Mouse (Mus musculus): ENCODE data around the gene Ngef. TPM values are rescaled to one million over a fixed set of nuclear protein-coding genes. Genes with fewer than 3 reads are reported as not detected.

Ngef gene
- 30.9 and 32.6 TPM in 2 replicates for polyA plus RNA-seq (2015; fragmentation: Nextera tagmentation; extraction: Ambion mirVana)

DNA sequence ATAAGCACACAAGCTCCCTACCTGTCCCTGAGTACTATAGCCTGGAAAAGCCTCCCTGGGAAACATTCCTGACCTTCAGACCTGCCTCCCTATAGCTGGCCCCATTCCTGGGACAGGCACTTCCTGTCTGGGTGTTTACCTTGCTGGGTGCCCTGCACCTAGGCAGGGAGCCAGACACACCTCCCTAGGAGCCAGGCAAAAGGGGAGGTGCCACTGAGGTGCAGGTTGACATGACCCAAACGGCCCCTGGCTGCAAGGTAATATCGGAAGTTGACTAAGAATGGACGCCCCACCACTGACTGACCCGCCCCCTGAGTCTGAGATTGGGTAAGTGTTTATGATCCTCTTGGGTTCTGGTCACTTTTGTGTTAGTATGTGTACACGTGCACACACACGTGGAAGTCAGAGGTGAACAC is at the start of gene Ngef:
Gene Ngef, minus strand, starts transcription at position 71 of the 416 bp plus-strand sequence.
- Histone ChIP-seq H3K27me3 (replicated peaks) (no peaks in the 10 kb centered on the region), H3K27ac (replicated peaks) (peak within 1 kb of the TSS; percentile 51), H3K9me3 (replicated peaks) (no peaks in the 10 kb centered on the region), H3K4me1 (peaks cover 16% of the 10 kb centered on the region), H3K36me3 (no peaks in the 10 kb centered on the region), H3K9ac (replicated peaks) (no peak within 1 kb of the TSS), H3K4me2 (no peak within 1 kb of the TSS), H3K4me3 (replicated peaks) (no peak within 1 kb of the TSS)
- 0 out of 2 replicates have a peak, but pooled peaks have one; percentile 41 for ATAC-seq (ENCODE audit: low FRiP score)
- 67% methylated on average over 6 of the region's 6 CpGs for WGBS

DNA sequence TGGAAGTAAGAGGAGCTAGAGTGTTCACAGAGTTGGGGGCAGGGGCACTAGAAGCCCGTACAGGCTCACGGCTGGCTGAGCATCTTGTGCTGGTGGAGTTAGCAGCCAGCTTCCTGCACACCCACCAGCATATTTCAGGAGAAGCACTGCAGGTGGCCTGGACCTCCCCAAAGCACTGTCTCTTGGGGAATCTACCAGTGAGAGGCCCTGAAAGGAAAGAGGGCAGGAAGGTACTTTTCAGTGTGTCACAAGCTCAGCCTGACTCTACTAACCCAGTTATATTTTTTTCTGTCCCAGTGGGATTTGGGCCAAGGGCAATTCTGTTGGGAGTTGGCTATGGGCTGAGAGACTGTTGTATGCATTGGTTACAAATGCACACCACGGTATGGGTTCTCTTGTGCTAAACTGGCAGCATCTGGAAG is 48.2 kb upstream of the Ngef start:
- H3K27ac ChIP-seq (replicated peaks), result no peak overlapping the region
- H3K4me3 ChIP-seq (replicated peaks), result no peak overlapping the region
- no peak overlapping the region for H3K9ac ChIP-seq (replicated peaks)
- no peaks in the 10 kb centered on the region for H3K36me3 ChIP-seq
- H3K9me3 ChIP-seq (replicated peaks), result no peaks in the 10 kb centered on the region
- no peak overlapping the region for H3K4me2 ChIP-seq
- no peaks in the 10 kb centered on the region for H3K4me1 ChIP-seq
- no peaks in the 10 kb centered on the region for H3K27me3 ChIP-seq (replicated peaks)
- no peak for ATAC-seq (ENCODE audit: low FRiP score)
- 66% methylated on average over 3 of the region's 3 CpGs for WGBS

DNA sequence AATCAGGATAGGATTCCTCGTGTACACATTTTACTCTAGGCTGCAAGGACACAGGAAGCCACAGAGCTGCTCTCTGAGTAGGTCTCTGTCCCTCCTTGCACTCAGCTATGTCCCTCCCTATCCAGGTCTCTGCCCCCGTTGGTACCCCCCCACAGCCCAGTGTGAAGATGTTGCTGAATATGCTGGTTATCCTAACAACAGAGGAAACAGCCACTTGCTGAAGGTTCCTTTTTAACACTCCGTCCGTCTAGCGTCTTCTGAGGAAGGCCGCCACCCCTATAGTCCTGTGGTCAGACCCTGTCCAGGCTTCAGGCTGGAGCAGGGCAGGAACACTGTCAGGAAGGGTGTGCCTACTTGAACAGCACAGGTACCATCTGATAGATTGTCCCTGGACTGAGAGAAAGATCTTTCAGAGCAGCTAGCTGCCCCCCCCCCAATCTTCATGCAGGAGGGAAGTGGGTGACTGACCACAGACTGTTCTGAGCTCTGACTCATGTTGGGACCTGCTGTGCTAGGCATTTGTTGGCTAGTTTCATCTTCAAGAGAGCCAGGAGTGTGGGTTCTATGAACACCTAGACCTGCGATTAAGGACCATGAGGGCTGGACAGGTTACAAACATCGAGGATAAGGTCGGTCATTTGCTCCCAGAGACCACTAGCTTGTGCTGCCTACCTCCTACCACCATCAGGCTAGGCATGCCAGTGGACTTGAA is 47.6 kb upstream of the Ngef start:
- no peak overlapping the region for H3K4me3 ChIP-seq (replicated peaks)

DNA sequence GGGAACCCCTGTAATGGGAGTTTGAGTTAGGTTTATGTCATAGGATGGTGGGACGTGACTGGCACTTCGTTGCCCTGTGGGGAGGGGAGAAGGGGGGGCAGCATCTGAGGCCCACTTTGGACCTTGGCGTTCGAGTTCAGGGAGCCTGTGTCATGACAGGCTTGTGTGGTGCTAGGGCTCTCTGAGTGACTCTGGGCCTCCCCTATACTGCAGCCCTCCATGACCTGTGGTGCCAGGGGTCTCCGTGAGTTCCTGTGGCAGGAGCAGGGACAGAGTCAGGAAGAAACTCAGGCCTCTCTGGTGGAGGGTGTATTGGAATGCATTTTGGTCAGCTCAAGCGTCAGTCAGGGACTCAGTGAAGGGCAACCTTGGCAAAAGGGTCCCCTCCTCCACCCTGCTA is 47.0 kb upstream of the Ngef start:
- no peak overlapping the region for H3K9ac ChIP-seq (replicated peaks)
- H3K36me3 ChIP-seq, result no peaks in the 10 kb centered on the region
- WGBS, result 85% methylated on average over 6 of the region's 6 CpGs
- H3K9me3 ChIP-seq (replicated peaks), result no peaks in the 10 kb centered on the region
- no peaks in the 10 kb centered on the region for H3K27me3 ChIP-seq (replicated peaks)
- ATAC-seq (ENCODE audit: low FRiP score), result no peak
- peak overlapping the region; percentile 11; the same call in 1 of the 2 replicates for H3K4me2 ChIP-seq
- H3K27ac ChIP-seq (replicated peaks), result no peak overlapping the region
- H3K4me1 ChIP-seq, result no peaks in the 10 kb centered on the region
- no peak overlapping the region; the same call in 1 of the 2 replicates for H3K4me3 ChIP-seq (replicated peaks)

More for the DNA sequence above, 47.6 kb upstream of the Ngef start:
- Histone ChIP-seq H3K36me3 (no peaks in the 10 kb centered on the region), H3K27me3 (replicated peaks) (no peaks in the 10 kb centered on the region), H3K4me1 (no peaks in the 10 kb centered on the region), H3K9me3 (replicated peaks) (no peaks in the 10 kb centered on the region), H3K27ac (replicated peaks) (no peak overlapping the region), H3K4me2 (peak overlapping the region; percentile 11; the same call in 1 of the 2 replicates), H3K9ac (replicated peaks) (no peak overlapping the region)
- WGBS, result 88% methylated on average over 9 of the region's 9 CpGs
- ATAC-seq (ENCODE audit: low FRiP score), result no peak

DNA sequence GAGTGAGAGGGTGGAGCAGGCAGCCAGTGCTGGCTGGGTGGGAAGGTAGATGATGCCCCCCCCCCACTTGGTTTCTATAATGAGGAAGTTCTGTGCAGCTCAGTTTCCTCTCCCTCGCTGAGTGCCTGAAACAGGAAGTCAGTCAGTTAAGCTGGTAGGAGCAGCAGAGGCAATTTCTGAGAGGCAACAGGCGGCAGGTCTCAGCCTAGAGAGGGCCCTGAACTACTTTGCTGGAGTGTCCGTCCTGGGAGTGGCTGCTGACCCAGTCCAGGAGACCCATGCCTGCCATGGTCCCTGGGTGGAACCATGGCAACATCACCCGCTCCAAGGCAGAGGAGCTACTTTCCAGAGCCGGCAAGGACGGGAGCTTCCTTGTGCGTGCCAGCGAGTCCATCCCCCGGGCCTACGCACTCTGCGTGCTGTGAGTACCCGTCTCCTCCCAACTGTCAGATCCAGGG is 46.6 kb upstream of the Ngef start, which contains the start of gene Inpp5d:
Gene Inpp5d, plus strand, starts transcription at position 102 of the 458 bp plus-strand sequence.
- Histone ChIP-seq H3K4me1 (no peaks in the 10 kb centered on the region), H3K36me3 (no peaks in the 10 kb centered on the region), H3K9me3 (replicated peaks) (no peaks in the 10 kb centered on the region), H3K4me2 (peak within 1 kb of the TSS; percentile 11; the same call in 1 of the 2 replicates), H3K4me3 (replicated peaks) (no peak within 1 kb of the TSS; the same call in 1 of the 2 replicates), H3K9ac (replicated peaks) (no peak within 1 kb of the TSS), H3K27ac (replicated peaks) (no peak within 1 kb of the TSS), H3K27me3 (replicated peaks) (no peaks in the 10 kb centered on the region)
- 82% methylated on average over 12 of the region's 12 CpGs for WGBS
- no peak for ATAC-seq (ENCODE audit: low FRiP score)

DNA sequence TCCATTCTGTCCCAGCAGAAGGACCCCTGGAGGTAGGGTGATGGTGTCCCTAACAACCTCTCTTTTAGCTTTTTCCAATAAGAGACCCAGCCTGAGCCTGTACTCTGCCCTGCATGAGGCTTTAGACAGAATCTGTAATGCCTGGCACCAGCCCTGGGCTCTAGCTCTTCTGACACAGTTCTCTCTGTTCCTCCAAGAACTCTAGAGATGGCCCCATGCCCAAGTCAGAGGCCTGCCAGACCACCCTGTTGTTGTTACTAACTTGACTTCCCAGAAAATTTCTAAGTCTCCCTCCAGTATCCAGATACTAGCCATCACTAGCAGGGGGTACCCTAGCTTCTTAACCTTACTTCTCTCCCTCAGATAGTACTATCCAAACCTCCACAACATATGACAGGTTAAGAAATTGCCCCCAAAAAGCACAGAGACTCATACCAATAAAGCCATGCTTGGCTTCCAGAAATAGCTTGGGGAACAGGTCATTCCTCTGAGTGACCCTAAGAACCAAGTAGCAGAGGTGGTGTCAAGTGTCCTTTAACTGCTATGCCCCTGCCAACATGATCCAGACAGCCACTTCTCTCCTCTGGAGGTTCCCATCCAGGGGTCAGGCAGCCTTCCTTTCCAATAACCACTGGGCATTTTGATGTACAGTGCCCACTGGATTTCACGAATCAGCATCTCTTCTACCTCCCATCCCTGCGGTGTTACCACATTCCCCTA is 41.1 kb upstream of the Ngef start:
- 90% methylated on average over 2 of the region's 2 CpGs for WGBS
- no peaks in the 10 kb centered on the region for H3K9me3 ChIP-seq (replicated peaks)
- no peaks in the 10 kb centered on the region for H3K4me1 ChIP-seq
- H3K4me2 ChIP-seq, result no peak overlapping the region
- no peak for ATAC-seq (ENCODE audit: low FRiP score)
- H3K9ac ChIP-seq (replicated peaks), result no peak overlapping the region
- no peaks in the 10 kb centered on the region for H3K27me3 ChIP-seq (replicated peaks)
- H3K4me3 ChIP-seq (replicated peaks), result no peak overlapping the region
- H3K27ac ChIP-seq (replicated peaks), result no peak overlapping the region
- H3K36me3 ChIP-seq, result no peaks in the 10 kb centered on the region

DNA sequence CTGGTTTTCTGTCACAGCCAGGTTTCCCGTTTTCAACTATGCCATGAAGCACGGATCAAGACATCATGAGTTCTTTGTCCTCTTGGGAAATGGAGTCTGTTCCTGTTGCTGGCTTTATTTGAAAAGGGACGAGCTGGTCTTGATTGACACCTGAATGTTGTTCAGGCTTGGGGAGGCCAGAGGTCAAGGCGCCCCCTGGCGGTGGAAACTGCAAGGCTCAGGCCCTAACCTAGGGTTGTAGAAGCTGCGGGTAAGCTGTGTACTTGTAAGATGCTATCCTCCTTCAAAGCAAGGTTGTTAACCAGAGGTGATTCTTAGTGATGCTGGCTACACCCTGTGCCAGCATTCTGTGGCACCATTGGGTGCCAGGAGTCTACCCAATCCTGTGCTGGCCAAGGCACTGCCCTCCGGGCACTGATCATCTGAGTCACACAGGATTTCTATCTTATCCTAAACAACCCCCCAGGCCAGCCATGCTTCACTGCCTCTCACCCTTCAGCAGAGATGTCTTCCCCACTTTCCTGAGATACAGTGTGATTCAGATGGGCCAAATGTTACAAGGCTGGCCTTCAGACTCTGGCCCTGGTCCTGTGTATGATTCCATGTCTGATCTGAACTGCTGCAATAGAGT is 34.9 kb upstream of the Ngef start:
- ATAC-seq (ENCODE audit: low FRiP score), result no peak
- no peaks in the 10 kb centered on the region for H3K9me3 ChIP-seq (replicated peaks)
- no peak overlapping the region for H3K4me2 ChIP-seq
- no peaks in the 10 kb centered on the region for H3K36me3 ChIP-seq
- no peak overlapping the region for H3K4me3 ChIP-seq (replicated peaks)
- H3K4me1 ChIP-seq, result no peaks in the 10 kb centered on the region
- no peaks in the 10 kb centered on the region for H3K27me3 ChIP-seq (replicated peaks)
- 36% methylated on average over 7 of the region's 7 CpGs for WGBS
- no peak overlapping the region for H3K27ac ChIP-seq (replicated peaks)
- H3K9ac ChIP-seq (replicated peaks), result no peak overlapping the region

DNA sequence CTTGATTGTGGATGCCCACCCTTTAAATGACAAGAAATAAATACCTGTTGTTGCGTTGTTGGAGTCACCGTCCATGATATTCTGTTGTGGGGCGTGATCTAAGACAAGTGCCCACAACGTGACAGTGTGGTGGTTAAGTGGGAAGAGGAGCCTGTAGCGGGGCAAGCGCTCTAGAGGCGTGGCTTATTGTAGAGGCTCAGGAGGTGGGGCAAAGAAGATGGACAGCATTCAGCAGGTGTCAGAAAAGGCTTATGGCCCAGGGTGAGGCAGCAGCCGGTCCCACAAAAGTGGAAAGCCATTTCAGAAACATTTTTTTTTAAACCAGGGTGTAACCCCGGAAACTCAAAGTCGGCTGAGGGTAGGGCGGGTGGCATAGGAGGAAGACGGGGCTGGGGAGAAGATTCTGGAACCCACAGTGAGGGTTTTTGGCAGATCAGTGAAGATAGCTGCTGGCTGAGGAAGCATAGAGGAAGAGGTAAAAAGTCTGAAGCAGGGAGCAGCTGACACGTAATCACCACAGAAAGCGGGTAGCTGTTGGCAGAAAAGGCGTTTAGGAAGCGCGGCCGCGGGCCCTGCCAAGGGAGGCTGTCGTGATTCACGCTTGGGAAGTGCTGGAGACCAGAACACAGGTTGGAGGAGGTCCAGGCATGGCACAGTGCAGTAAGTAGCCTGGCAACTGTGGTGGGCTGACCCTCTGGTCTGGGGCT is 33.9 kb upstream of the Ngef start:
- no peaks in the 10 kb centered on the region for H3K9me3 ChIP-seq (replicated peaks)
- H3K27me3 ChIP-seq (replicated peaks), result no peaks in the 10 kb centered on the region
- WGBS, result 73% methylated on average over 21 of the region's 21 CpGs
- H3K27ac ChIP-seq (replicated peaks), result 0 out of 2 replicates have a peak overlapping the region, but pooled peaks have one; percentile 1
- no peak overlapping the region for H3K9ac ChIP-seq (replicated peaks)
- no peaks in the 10 kb centered on the region for H3K4me1 ChIP-seq
- H3K4me2 ChIP-seq, result no peak overlapping the region
- peak; percentile 80; the same call in 1 of the 2 replicates for ATAC-seq (ENCODE audit: low FRiP score)
- no peak overlapping the region for H3K4me3 ChIP-seq (replicated peaks)
- no peaks in the 10 kb centered on the region for H3K36me3 ChIP-seq

DNA sequence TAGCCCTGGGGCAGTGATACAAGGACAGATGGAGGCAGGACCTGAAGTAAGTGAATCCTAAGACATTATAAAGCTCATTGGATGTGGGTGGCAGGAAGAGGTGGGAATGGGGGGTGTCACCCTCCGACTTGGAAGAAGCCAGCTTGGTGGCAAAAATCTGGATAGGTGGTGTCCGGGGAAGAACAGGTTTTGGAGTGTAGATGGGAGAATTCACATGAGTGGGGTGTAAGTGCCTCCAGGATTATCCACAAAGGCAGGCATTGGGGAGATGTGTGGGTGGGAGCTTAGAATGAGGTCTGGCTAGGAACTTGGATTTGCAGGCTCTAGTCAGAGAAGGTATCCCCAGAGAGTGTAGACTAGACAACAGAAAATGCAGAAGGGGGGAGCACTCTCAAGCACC is 31.6 kb upstream of the Ngef start:
- H3K27me3 ChIP-seq (replicated peaks), result no peaks in the 10 kb centered on the region
- ATAC-seq (ENCODE audit: low FRiP score), result no peak
- WGBS, result 94% methylated on average over 2 of the region's 2 CpGs

DNA sequence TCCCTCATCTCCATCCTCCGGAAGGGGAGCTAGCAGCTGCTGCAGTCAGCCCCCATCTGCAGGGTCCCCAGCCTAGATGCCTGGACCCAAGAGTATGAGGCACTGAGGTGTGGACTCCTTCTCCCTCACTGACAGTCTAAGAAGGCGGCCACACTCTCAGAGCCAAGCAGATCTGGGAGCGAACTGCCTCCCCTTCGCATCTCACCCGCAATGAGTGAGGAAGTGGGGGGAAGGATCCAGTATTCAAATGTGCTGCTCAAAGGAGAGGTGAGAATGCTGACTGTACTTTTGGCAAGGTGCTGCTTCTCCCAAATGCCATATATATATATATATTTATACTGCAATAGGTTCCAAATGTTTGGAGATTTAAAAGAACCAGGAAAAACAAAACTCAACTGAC is 29.7 kb upstream of the Ngef start:
- WGBS, result 89% methylated on average over 5 of the region's 5 CpGs
- no peak overlapping the region for H3K4me3 ChIP-seq (replicated peaks)
- H3K4me1 ChIP-seq, result no peaks in the 10 kb centered on the region
- H3K27me3 ChIP-seq (replicated peaks), result no peaks in the 10 kb centered on the region
- H3K4me2 ChIP-seq, result no peak overlapping the region
- H3K9ac ChIP-seq (replicated peaks), result no peak overlapping the region
- no peaks in the 10 kb centered on the region for H3K36me3 ChIP-seq
- ATAC-seq (ENCODE audit: low FRiP score), result no peak
- H3K9me3 ChIP-seq (replicated peaks), result no peaks in the 10 kb centered on the region
- no peak overlapping the region for H3K27ac ChIP-seq (replicated peaks)

More for the DNA sequence above, 31.6 kb upstream of the Ngef start:
- no peak overlapping the region for H3K4me3 ChIP-seq (replicated peaks)
- H3K4me2 ChIP-seq, result no peak overlapping the region
- H3K4me1 ChIP-seq, result no peaks in the 10 kb centered on the region
- H3K27ac ChIP-seq (replicated peaks), result no peak overlapping the region
- H3K9ac ChIP-seq (replicated peaks), result no peak overlapping the region
- no peaks in the 10 kb centered on the region for H3K36me3 ChIP-seq
- no peaks in the 10 kb centered on the region for H3K9me3 ChIP-seq (replicated peaks)

DNA sequence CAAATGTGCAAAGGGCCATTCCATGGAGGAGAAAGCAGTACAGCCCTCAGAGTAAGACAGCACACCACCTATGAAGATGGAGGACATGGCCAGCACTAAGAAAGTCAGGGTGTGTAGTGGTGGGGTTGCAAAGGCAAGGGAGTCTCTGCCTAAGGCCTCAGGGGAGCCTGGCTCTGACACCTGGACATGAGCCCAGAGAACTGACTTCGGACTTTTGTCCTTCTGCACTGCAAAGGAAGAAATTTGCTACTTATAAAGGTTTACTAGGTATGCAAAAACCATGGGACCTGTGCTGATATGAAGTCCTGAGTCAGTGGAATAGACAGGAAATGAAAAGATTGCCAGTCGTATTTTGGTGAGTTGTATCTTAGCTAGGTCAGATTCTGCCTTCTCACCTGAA is 28.1 kb upstream of the Ngef start:
- Histone ChIP-seq H3K27ac (replicated peaks) (no peak overlapping the region), H3K9ac (replicated peaks) (no peak overlapping the region), H3K27me3 (replicated peaks) (no peaks in the 10 kb centered on the region), H3K4me2 (no peak overlapping the region), H3K9me3 (replicated peaks) (no peaks in the 10 kb centered on the region), H3K36me3 (no peaks in the 10 kb centered on the region), H3K4me1 (no peaks in the 10 kb centered on the region), H3K4me3 (replicated peaks) (no peak overlapping the region)
- WGBS, result 82% methylated on average over 2 of the region's 2 CpGs
- ATAC-seq (ENCODE audit: low FRiP score), result no peak
